Mouse (Mus musculus) ES-E14 (cell line): ENCODE data around the gene Aftph. TPM values are rescaled to one million over a fixed set of nuclear protein-coding genes. Genes with fewer than 3 reads are reported as not detected.

Source experiments
- DNase-seq: peaks from one replicate; pipeline ENCODE4 v3.0.0-alpha.2; 2013; ENCODE audit warnings: low read depth, low spot score
- H3K27ac ChIP-seq: 2 replicates; pipeline ENCODE4 v1.5.1; 2012; ENCODE audit warnings: low read depth, mild to moderate bottlenecking, low read length, moderate library complexity, mixed read lengths; ENCODE audit not compliant: poor library complexity, insufficient read depth, severe bottlenecking
- H3K36me3 ChIP-seq: 2 replicates; pipeline ENCODE4 v1.6.1; 2012; ENCODE audit warnings: mild to moderate bottlenecking, low read length, moderate library complexity, mixed read lengths; ENCODE audit not compliant: control insufficient read depth, poor library complexity, insufficient read depth, severe bottlenecking
- H3K4me1 ChIP-seq, 2 experiments: fragments of 150-350 bp in 1 of 2; sonication (generic) in 1 of 2; 2 replicates each; pipeline ENCODE4 v1.6.1; 2012; ENCODE audit warnings: low read length in 2 of 2, mild to moderate bottlenecking in 1 of 2, mixed read lengths in 1 of 2; ENCODE audit not compliant: control insufficient read depth in 2 of 2, insufficient read depth in 2 of 2, poor library complexity in 1 of 2
- H3K4me3 ChIP-seq, 2 experiments: fragments of 150-350 bp in 1 of 2; sonication (generic) in 1 of 2; 2 replicates each; pipeline ENCODE4 v1.5.1; 2012; ENCODE audit warnings: low read length in 2 of 2, low read depth in 1 of 2, mild to moderate bottlenecking in 1 of 2, mixed read lengths in 1 of 2; ENCODE audit not compliant: insufficient read depth in 1 of 2, poor library complexity in 1 of 2, severe bottlenecking in 1 of 2
- H3K9ac ChIP-seq: 2 replicates; pipeline ENCODE4 v1.6.1; 2012; ENCODE audit warnings: low read depth, mild to moderate bottlenecking, low read length, mixed read lengths; ENCODE audit not compliant: poor library complexity, insufficient read depth, severe bottlenecking
- H3K9me3 ChIP-seq: fragments of 150-350 bp; sonication (generic); 2 replicates; pipeline ENCODE4 v1.6.1; 2012; ENCODE audit warnings: low read depth, mild to moderate bottlenecking, low read length; ENCODE audit not compliant: control insufficient read depth, insufficient read depth
- CHD2 ChIP-seq: IDR thresholded peaks from 2 replicates; pipeline ENCODE4 v1.6.1; 2014; ENCODE audit warnings: mild to moderate bottlenecking, low read depth, low read length, inconsistent platforms
- HCFC1 ChIP-seq: IDR thresholded peaks from 2 replicates; pipeline ENCODE4 v1.6.1; 2012; ENCODE audit warnings: low read length, inconsistent platforms, borderline replicate concordance; ENCODE audit not compliant: insufficient read depth
- MAFK ChIP-seq: IDR thresholded peaks from 2 replicates; pipeline ENCODE4 v1.6.1; 2014; ENCODE audit warnings: mild to moderate bottlenecking, low read depth, low read length, inconsistent platforms; ENCODE audit not compliant: insufficient read depth
- ZC3H11A ChIP-seq: IDR thresholded peaks from 2 replicates; pipeline ENCODE4 v1.6.1; 2012; ENCODE audit warnings: low read depth, mild to moderate bottlenecking, inconsistent platforms, low read length, borderline replicate concordance
- ZNF384 ChIP-seq: IDR thresholded peaks from 2 replicates; pipeline ENCODE4 v1.6.1; 2012; ENCODE audit warnings: low read depth, low read length, inconsistent platforms
- in situ Hi-C, 2 experiments: fragments of 600-800 bp; cut with MboI; formaldehyde crosslinking; loops; one replicate each; pipeline ENCODE4 v1.15.1; 2025; ENCODE audit warnings: low sequenced_read_pairs in 2 of 2, inconsistent platforms in 1 of 2; ENCODE audit not compliant: unreplicated experiment in 2 of 2
- total RNA-seq: library from RNA; depleted of rRNA; stranded (reverse); fragments of 300-350 nt; gene quantifications from 2 replicates; pipeline ENCODE4 v1.2.3, GENCODE M21; 2012

Gene Aftph
- total RNA-seq, 1 experiment, result 25.7 TPM

- Histone ChIP-seq H3K9me3 (no peaks in the 10 kb centered on the region), H3K36me3 (no peaks in the 10 kb centered on the region), H3K9ac (no peak overlapping the region), H3K27ac (no peak overlapping the region), H3K4me3 (no peak overlapping the region), H3K4me1 (peaks cover 0 to 2% of the 10 kb centered on the region in 2 experiments; a peak in 1 of 4 replicates)
- TF ChIP-seq HCFC1 (no peak), MAFK (no peak), ZNF384 (no peak), ZC3H11A (no peak), CHD2 (no peak)
- in situ Hi-C loops, result no loop called here
- no peak for DNase-seq
These were observed 68.9 kb downstream of the Aftph start for GRCm38 (mm10) chr11:20672513-20672912.

- Histone ChIP-seq H3K27ac (no peak overlapping the region), H3K4me1 (peaks cover 0 to 2% of the 10 kb centered on the region in 2 experiments; a peak in 1 of 4 replicates), H3K4me3 (0 out of 4 replicates have a peak overlapping the region, but pooled peaks of 1 of the 2 experiments have one; percentile 18), H3K9ac (no peak overlapping the region), H3K36me3 (no peaks in the 10 kb centered on the region), H3K9me3 (no peaks in the 10 kb centered on the region)
- no peak for DNase-seq
- in situ Hi-C loops, result no loop called here
- TF ChIP-seq CHD2 (no peak), HCFC1 (no peak), ZNF384 (no peak), ZC3H11A (no peak), MAFK (no peak)
These were observed 69.5 kb downstream of the Aftph start for GRCm38 (mm10) chr11:20671789-20672392.

GRCm38 (mm10) chr11:20664878-20665277, 76.5 kb downstream of the Aftph start:
- H3K4me1 ChIP-seq, result peaks cover 12 to 21% of the 10 kb centered on the region in 2 experiments
- no peak overlapping the region for H3K27ac ChIP-seq
- H3K9me3 ChIP-seq, result no peaks in the 10 kb centered on the region
- in situ Hi-C loops, result no loop called here
- H3K9ac ChIP-seq, result no peak overlapping the region
- no peak for DNase-seq
- no peak for TF ChIP-seq HCFC1
- TF ChIP-seq MAFK, result no peak
- TF ChIP-seq ZNF384, result no peak
- no peak for TF ChIP-seq CHD2
- no peak for TF ChIP-seq ZC3H11A
- no peak overlapping the region for H3K4me3 ChIP-seq
- no peaks in the 10 kb centered on the region for H3K36me3 ChIP-seq

GRCm38 (mm10) chr11:20663580-20664198, 77.7 kb downstream of the Aftph start:
- H3K27ac ChIP-seq, result no peak overlapping the region
- H3K36me3 ChIP-seq, result no peaks in the 10 kb centered on the region
- TF ChIP-seq CHD2, result no peak
- no peak for TF ChIP-seq MAFK
- no peak for TF ChIP-seq HCFC1
- TF ChIP-seq ZC3H11A, result no peak
- no peak for TF ChIP-seq ZNF384
- H3K4me1 ChIP-seq, result peaks cover 12 to 21% of the 10 kb centered on the region in 2 experiments
- H3K9ac ChIP-seq, result no peak overlapping the region
- no peaks in the 10 kb centered on the region for H3K9me3 ChIP-seq
- DNase-seq, result no peak
- in situ Hi-C loops, result no loop called here
- no peak overlapping the region for H3K4me3 ChIP-seq
